ENCODE assay signal across 8 mouse cellular contexts in genomic region chr13:113794705-113795655, GRCm38 (mm10). TPM values are rescaled to one million over a fixed set of nuclear protein-coding genes. Genes with fewer than 3 reads are reported as not detected.
DNase-seq lines count a peak whose midpoint lies in the region; ATAC-seq and TF ChIP-seq lines count a peak whose summit lies in the region.

No protein-coding gene starts in this region.

- no peaks in the 10 kb centered on the region for H3K27me3 ChIP-seq in forebrain, embryonic 11.5 days (ENCODE audit: control insufficient read depth, insufficient read depth, low read length)
- H3K27me3 ChIP-seq in hindbrain, embryonic 10.5 days (ENCODE audit: insufficient read depth, poor library complexity, severe bottlenecking), result no peaks in the 10 kb centered on the region
- no peaks in the 10 kb centered on the region for H3K27me3 ChIP-seq in lung, postnatal 0 days (replicated peaks; ENCODE audit: insufficient read depth, low read length)

- 0 out of 2 replicates have a peak, but pooled peaks have one; percentile 12 for TF ChIP-seq EP300 in lung, postnatal 0 days (IDR thresholded peaks at IDR 0.05)

- 3% methylated on average over 52 of the region's 52 CpGs for WGBS in forebrain, embryonic 11.5 days
- WGBS in hindbrain, embryonic 10.5 days, result 3% methylated on average over 52 of the region's 52 CpGs
- 1% methylated on average over 52 of the region's 52 CpGs for WGBS in lung, postnatal 0 days

- peak overlapping the region; percentile 88 for H3K9ac ChIP-seq in forebrain, embryonic 11.5 days (ENCODE audit: low read length)
- H3K9ac ChIP-seq in lung, postnatal 0 days (replicated peaks; ENCODE audit: low read depth), result peak overlapping the region; percentile 93

- no peak for TF ChIP-seq POLR2A in brain, embryonic 14.5 days (IDR thresholded peaks at IDR 0.05; ENCODE audit: borderline replicate concordance, extremely low read depth, insufficient read depth, insufficient read length, poor library complexity, severe bottlenecking)

- peak overlapping the region; percentile 77 for H3K4me3 ChIP-seq in forebrain, embryonic 11.5 days (ENCODE audit: low read depth, low read length)
- peak overlapping the region; percentile 78 for H3K4me3 ChIP-seq in hindbrain, embryonic 10.5 days
- peak overlapping the region; percentile 64 for H3K4me3 ChIP-seq in layer of hippocampus, adult 2 months
- peak overlapping the region; percentile 92 for H3K4me3 ChIP-seq in lung, postnatal 0 days (ENCODE audit: low read depth, low read length)

- H3K27ac ChIP-seq in forebrain, embryonic 11.5 days (ENCODE audit: low read depth, low read length), result peak overlapping the region; percentile 90
- peak overlapping the region; percentile 92 for H3K27ac ChIP-seq in hindbrain, embryonic 10.5 days
- H3K27ac ChIP-seq in layer of hippocampus, adult 2 months, result peak overlapping the region; percentile 98
- peak overlapping the region; percentile 93 for H3K27ac ChIP-seq in lung, postnatal 0 days (ENCODE audit: low read length)

- peak overlapping the region; percentile 78 for H3K4me2 ChIP-seq in forebrain, embryonic 11.5 days (ENCODE audit: low read depth, low read length, severe bottlenecking)
- H3K4me2 ChIP-seq in lung, postnatal 0 days (replicated peaks; ENCODE audit: low read depth, low read length), result peak overlapping the region; percentile 76

- no peaks in the 10 kb centered on the region for H3K36me3 ChIP-seq in forebrain, embryonic 11.5 days (ENCODE audit: control insufficient read depth, insufficient read depth, low read length)
- no peaks in the 10 kb centered on the region for H3K36me3 ChIP-seq in hindbrain, embryonic 10.5 days
- no peaks in the 10 kb centered on the region for H3K36me3 ChIP-seq in lung, postnatal 0 days (ENCODE audit: insufficient read depth, low read length)

- TF ChIP-seq CTCF in brain, embryonic 14.5 days (IDR thresholded peaks at IDR 0.05; ENCODE audit: borderline replicate concordance, extremely low read depth, insufficient read depth, insufficient read length), result no peak
- TF ChIP-seq CTCF in layer of hippocampus, adult 2 months (conservative IDR thresholded peaks at IDR 0.05), result no peak
- no peak for TF ChIP-seq CTCF in lung, postnatal 0 days (IDR thresholded peaks at IDR 0.05)

- H3K9me3 ChIP-seq in forebrain, embryonic 11.5 days (ENCODE audit: control insufficient read depth, low read length), result no peaks in the 10 kb centered on the region
- H3K9me3 ChIP-seq in hindbrain, embryonic 10.5 days, result no peaks in the 10 kb centered on the region
- H3K9me3 ChIP-seq in lung, postnatal 0 days (ENCODE audit: low read length), result no peaks in the 10 kb centered on the region

- DNase-seq in NIH3T3 (ENCODE audit: low read depth), result peak; percentile 70
- peak; percentile 76 for DNase-seq in brain, embryonic 14.5 days (ENCODE audit: low read depth)
- peak; percentile 82 for DNase-seq in forebrain, embryonic 11.5 days (ENCODE audit: low spot score)
- peak; percentile 71 for DNase-seq in hindbrain, embryonic 10.5 days (ENCODE audit: low spot score)
- DNase-seq in layer of hippocampus, adult 2 months (ENCODE audit: low spot score in 2 of 2), result no peak
- DNase-seq in lung, postnatal 0 days (ENCODE audit: low spot score), result peak; percentile 69
- peak; percentile 16 for DNase-seq in retina, postnatal 7 days (ENCODE audit: low read depth, low spot score)
- DNase-seq in ovary, postnatal 10 days (ENCODE audit: low spot score), result no peak

- peaks cover 2% of the 10 kb centered on the region; the same call in 1 of the 2 replicates for H3K4me1 ChIP-seq in forebrain, embryonic 11.5 days (replicated peaks; ENCODE audit: control insufficient read depth, insufficient read depth, low read length)
- H3K4me1 ChIP-seq in hindbrain, embryonic 10.5 days (replicated peaks), result peaks cover 24% of the 10 kb centered on the region
- peaks cover 8% of the 10 kb centered on the region for H3K4me1 ChIP-seq in lung, postnatal 0 days (ENCODE audit: insufficient read depth, low read depth, low read length)

- ATAC-seq in forebrain, embryonic 11.5 days (replicated peaks; ENCODE audit: low FRiP score), result peak; percentile 60
- peak; percentile 41 for ATAC-seq in lung, postnatal 0 days

RNA-seq across cellular contexts. Expression of gene Arl15, which starts 0.7 kb away (rescaled TPM):
- polyA plus RNA-seq in brain, embryonic 14.5 days (2012; rRNA removed), result 12.4 and 23.8 TPM in 2 replicates
- polyA plus RNA-seq in forebrain, embryonic 11.5 days (2014; fragmentation: Nextera tagmentation; extraction: Ambion mirVana), result 14.6 and 15.2 TPM in 2 replicates
- 10.3 and 10.8 TPM in 2 replicates for polyA plus RNA-seq in hindbrain, embryonic 10.5 days (2016; fragmentation: Nextera tagmentation; extraction: Ambion mirVana)
- total RNA-seq in layer of hippocampus, adult 2 months (2021), result 10 to 100 TPM; 61.7 to 67.0 TPM
- 10.1 and 13.4 TPM in 2 replicates for polyA plus RNA-seq in lung, postnatal 0 days (2015; fragmentation: Nextera tagmentation; extraction: Ambion mirVana)

Comparison
In these comparisons a context has a peak if more than half of its experiments do, and no peak if none do; other contexts are left out.
1. DNase-seq: peak in NIH3T3 (single experiment), brain, embryonic 14.5 days (single experiment), forebrain, embryonic 11.5 days (single experiment), hindbrain, embryonic 10.5 days (single experiment), lung, postnatal 0 days (single experiment) and retina, postnatal 7 days (single experiment); none in layer of hippocampus, adult 2 months (0 of 2) and ovary, postnatal 10 days (single experiment).
2. Peak in every context shown above with its lines, with median percentiles within 50 percentile points of each other: H3K27ac ChIP-seq and H3K4me3 ChIP-seq.